Mouse (Mus musculus) midbrain, embryonic 12.5 days (tissue): Measurements from ENCODE around the gene Kif7. TPM values are rescaled to one million over a fixed set of nuclear protein-coding genes. Genes with fewer than 3 reads are reported as not detected.
A peak's percentile ranks its signal among the peaks of the same experiment; 100 is the strongest.

Experiments used
- ATAC-seq: fragments of 200-750 bp; cut with Nextera tagmentation; 2 replicates; pipeline ENCODE4 v1.8.0; 2017; ENCODE audit warnings: low read depth, moderate TSS enrichment, moderate library complexity; ENCODE audit not compliant: low FRiP score
- H3K27ac ChIP-seq: fragments of 300-500 bp; sonication (generic); replicated peaks from 2 replicates; pipeline ENCODE4 v1.5.1; 2016; ENCODE audit warnings: mild to moderate bottlenecking
- H3K27me3 ChIP-seq: fragments of 300-500 bp; sonication (generic); 2 replicates; pipeline ENCODE4 v1.6.1; 2016; ENCODE audit warnings: mild to moderate bottlenecking
- H3K36me3 ChIP-seq: fragments of 300-500 bp; sonication (generic); 2 replicates; pipeline ENCODE4 v1.6.1; 2016
- H3K4me1 ChIP-seq: fragments of 300-500 bp; sonication (generic); 2 replicates; pipeline ENCODE4 v1.6.1; 2016
- H3K4me2 ChIP-seq: fragments of 300-500 bp; sonication (generic); replicated peaks from 2 replicates; pipeline ENCODE4 v1.6.1; 2016; ENCODE audit warnings: mild to moderate bottlenecking, moderate library complexity
- H3K4me3 ChIP-seq: fragments of 300-500 bp; sonication (generic); 2 replicates; pipeline ENCODE4 v1.5.1; 2016; ENCODE audit warnings: mild to moderate bottlenecking
- H3K9ac ChIP-seq: fragments of 300-500 bp; sonication (generic); replicated peaks from 2 replicates; pipeline ENCODE4 v1.6.1; 2016; ENCODE audit warnings: mild to moderate bottlenecking, moderate library complexity
- H3K9me3 ChIP-seq: fragments of 300-500 bp; sonication (generic); 2 replicates; pipeline ENCODE4 v1.6.1; 2016; ENCODE audit warnings: mild to moderate bottlenecking
- WGBS: fragments of 180-500 bp; shearing (Covaris S2); methylation state at CpG from one replicate; pipeline ENCODE4 v1.1.7; 2016; 5-methylcytosine and 5-hydroxymethylcytosine counted together
- polyA plus RNA-seq: library from polyadenylated mRNA; unstranded; fragments of >200 nt; fragmentation: Nextera tagmentation; extraction: Ambion mirVana; gene quantifications from 2 replicates; pipeline ENCODE4 v1.2.1, GENCODE M21; 2016

The Kif7 gene
- polyA plus RNA-seq, 1 experiment from 2014 or later, result 7.2 TPM

GRCm38 (mm10) chr7:79710831-79711230, 4.7 kb downstream of the Kif7 start:
- Histone ChIP-seq H3K27ac (no peak overlapping the region), H3K4me1 (peaks cover 22% of the 10 kb centered on the region), H3K9ac (peak overlapping the region; percentile 43; the same call in 1 of the 2 replicates), H3K4me3 (peak overlapping the region; percentile 39), H3K27me3 (peaks cover 30% of the 10 kb centered on the region), H3K36me3 (peaks cover 18% of the 10 kb centered on the region), H3K4me2 (peak overlapping the region; percentile 55), H3K9me3 (no peaks in the 10 kb centered on the region)
- 23% methylated on average over 16 of the region's 17 CpGs for WGBS
- ATAC-seq, result no peak

GRCm38 (mm10) chr7:79710130-79710607, 5.4 kb downstream of the Kif7 start:
- H3K9ac ChIP-seq, result peak overlapping the region; percentile 43
- WGBS, result 1% methylated on average over 55 of the region's 55 CpGs
- H3K4me2 ChIP-seq, result peak overlapping the region; percentile 55
- H3K4me3 ChIP-seq, result peak overlapping the region; percentile 39
- peaks cover 20% of the 10 kb centered on the region for H3K4me1 ChIP-seq
- H3K36me3 ChIP-seq, result peaks cover 18% of the 10 kb centered on the region
- ATAC-seq, result peak; percentile 89
- H3K27me3 ChIP-seq, result peaks cover 30% of the 10 kb centered on the region
- no peak overlapping the region for H3K27ac ChIP-seq
- H3K9me3 ChIP-seq, result no peaks in the 10 kb centered on the region

- Histone ChIP-seq H3K4me2 (no peak overlapping the region), H3K27me3 (0 out of 2 replicates have a peak, but pooled peaks cover 13% of the 10 kb centered on the region), H3K4me1 (peaks cover 5% of the 10 kb centered on the region), H3K9ac (no peak overlapping the region), H3K9me3 (no peaks in the 10 kb centered on the region), H3K4me3 (no peak overlapping the region), H3K36me3 (peaks cover 59% of the 10 kb centered on the region), H3K27ac (no peak overlapping the region)
- WGBS, result 89% methylated on average over 5 of the region's 5 CpGs
- ATAC-seq, result no peak
Measured at GRCm38 (mm10) chr7:79705210-79705609, 10.3 kb downstream of the Kif7 start.

GRCm38 (mm10) chr7:79702755-79703154, 12.8 kb downstream of the Kif7 start:
- WGBS, result 83% methylated on average over 16 of the region's 16 CpGs
- no peaks in the 10 kb centered on the region for H3K4me1 ChIP-seq
- no peak overlapping the region for H3K27ac ChIP-seq
- no peaks in the 10 kb centered on the region for H3K27me3 ChIP-seq
- H3K9me3 ChIP-seq, result no peaks in the 10 kb centered on the region
- no peak overlapping the region for H3K4me3 ChIP-seq
- no peak overlapping the region for H3K4me2 ChIP-seq
- peaks cover 77% of the 10 kb centered on the region for H3K36me3 ChIP-seq
- no peak overlapping the region for H3K9ac ChIP-seq
- ATAC-seq, result no peak

- H3K27me3 ChIP-seq, result no peaks in the 10 kb centered on the region
- no peak overlapping the region for H3K27ac ChIP-seq
- no peak overlapping the region for H3K4me3 ChIP-seq
- H3K9ac ChIP-seq, result no peak overlapping the region
- WGBS, result 92% methylated on average over 8 of the region's 8 CpGs
- ATAC-seq, result no peak
- peaks cover 95% of the 10 kb centered on the region for H3K36me3 ChIP-seq
- no peaks in the 10 kb centered on the region for H3K4me1 ChIP-seq
- no peaks in the 10 kb centered on the region for H3K9me3 ChIP-seq
- H3K4me2 ChIP-seq, result no peak overlapping the region
Measured at GRCm38 (mm10) chr7:79696495-79696894, 19.0 kb downstream of the Kif7 start.

- 97% methylated on average over 2 of the region's 2 CpGs for WGBS
- ATAC-seq, result no peak
- H3K27me3 ChIP-seq, result no peaks in the 10 kb centered on the region
- H3K4me2 ChIP-seq, result no peak overlapping the region
- no peak overlapping the region for H3K27ac ChIP-seq
- H3K9me3 ChIP-seq, result no peaks in the 10 kb centered on the region
- H3K9ac ChIP-seq, result no peak overlapping the region
- H3K36me3 ChIP-seq, result peaks cover 88% of the 10 kb centered on the region
- no peak overlapping the region for H3K4me3 ChIP-seq
- no peaks in the 10 kb centered on the region for H3K4me1 ChIP-seq
Measured at GRCm38 (mm10) chr7:79680231-79680630, 35.3 kb downstream of the Kif7 start.

GRCm38 (mm10) chr7:79679186-79679585, 36.3 kb downstream of the Kif7 start:
- ATAC-seq, result no peak
- H3K27ac ChIP-seq, result no peak overlapping the region
- no peaks in the 10 kb centered on the region for H3K9me3 ChIP-seq
- H3K4me2 ChIP-seq, result no peak overlapping the region
- H3K4me3 ChIP-seq, result no peak overlapping the region
- no peaks in the 10 kb centered on the region for H3K4me1 ChIP-seq
- H3K27me3 ChIP-seq, result no peaks in the 10 kb centered on the region
- peaks cover 83% of the 10 kb centered on the region for H3K36me3 ChIP-seq
- H3K9ac ChIP-seq, result no peak overlapping the region

- Histone ChIP-seq H3K4me1 (no peaks in the 10 kb centered on the region), H3K9me3 (no peaks in the 10 kb centered on the region), H3K4me2 (no peak overlapping the region), H3K27me3 (no peaks in the 10 kb centered on the region), H3K36me3 (peaks cover 49% of the 10 kb centered on the region), H3K9ac (no peak overlapping the region), H3K4me3 (no peak overlapping the region), H3K27ac (no peak overlapping the region)
- WGBS, result 97% methylated on average over 4 of the region's 4 CpGs
- ATAC-seq, result no peak
Measured at GRCm38 (mm10) chr7:79670900-79671604, 44.5 kb downstream of the Kif7 start.

- Histone ChIP-seq H3K36me3 (peaks cover 37% of the 10 kb centered on the region), H3K27ac (no peak overlapping the region), H3K4me3 (no peak overlapping the region), H3K4me1 (peaks cover 25% of the 10 kb centered on the region), H3K9ac (no peak overlapping the region), H3K9me3 (no peaks in the 10 kb centered on the region), H3K27me3 (no peaks in the 10 kb centered on the region), H3K4me2 (no peak overlapping the region)
- ATAC-seq, result no peak
Measured at GRCm38 (mm10) chr7:79666690-79667089, 48.8 kb downstream of the Kif7 start.

- WGBS, result 16% methylated on average over 5 of the region's 5 CpGs
- Histone ChIP-seq H3K27me3 (no peaks in the 10 kb centered on the region), H3K9me3 (no peaks in the 10 kb centered on the region), H3K27ac (no peak overlapping the region), H3K9ac (peak overlapping the region; percentile 84), H3K4me1 (peaks cover 38% of the 10 kb centered on the region), H3K4me2 (peak overlapping the region; percentile 98), H3K36me3 (peaks cover 4% of the 10 kb centered on the region; the same call in 1 of the 2 replicates), H3K4me3 (peak overlapping the region; percentile 93)
- ATAC-seq, result no peak
Measured at GRCm38 (mm10) chr7:79661253-79661890, 54.1 kb downstream of the Kif7 start.

- peak; percentile 17; the same call in 1 of the 2 replicates for ATAC-seq
- 0 out of 2 replicates have a peak overlapping the region, but pooled peaks have one; percentile 35 for H3K27ac ChIP-seq
- peak overlapping the region; percentile 98 for H3K4me2 ChIP-seq
- no peaks in the 10 kb centered on the region for H3K27me3 ChIP-seq
- no peaks in the 10 kb centered on the region for H3K9me3 ChIP-seq
- 1% methylated on average over 73 of the region's 73 CpGs for WGBS
- peaks cover under 1% of the 10 kb centered on the region; the same call in 1 of the 2 replicates for H3K36me3 ChIP-seq
- H3K9ac ChIP-seq, result peak overlapping the region; percentile 84
- H3K4me1 ChIP-seq, result peaks cover 38% of the 10 kb centered on the region
- peak overlapping the region; percentile 93 for H3K4me3 ChIP-seq
Measured at GRCm38 (mm10) chr7:79660291-79661150, 55.0 kb downstream of the Kif7 start.
